Comparison of ENCODE assay signal across 10 mouse cellular contexts in the genomic region with DNA sequence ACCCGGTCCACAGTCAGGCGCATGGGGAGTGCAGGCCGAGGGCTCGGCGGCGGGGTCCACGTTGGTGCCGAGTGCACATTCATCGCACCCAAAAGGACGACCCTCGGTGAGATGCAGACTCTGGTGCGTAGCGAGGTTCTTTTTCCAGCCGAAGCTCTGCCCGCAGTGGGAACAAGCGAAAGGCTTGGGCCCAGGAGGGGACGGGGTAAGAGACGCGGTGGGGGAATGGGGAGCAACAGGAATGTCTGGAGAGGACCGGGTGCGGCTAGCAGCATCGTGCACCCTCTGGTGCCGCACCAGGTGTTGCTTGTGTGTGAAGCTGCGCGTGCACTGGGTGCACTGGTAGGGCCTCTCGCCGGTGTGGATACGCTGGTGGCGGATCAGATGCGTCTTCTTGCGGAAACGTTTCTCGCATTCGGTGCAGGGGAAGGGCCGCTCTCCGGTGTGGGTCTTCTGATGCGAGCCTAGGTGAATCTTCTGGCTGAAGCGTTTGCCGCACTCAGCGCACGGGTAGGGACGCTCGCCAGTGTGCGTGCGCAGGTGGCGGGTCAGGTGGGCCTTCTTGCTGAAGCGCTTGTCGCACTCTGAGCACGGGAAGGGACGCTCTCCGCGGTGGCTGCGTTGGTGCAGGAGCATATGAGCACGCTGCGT. TPM values are rescaled to one million over a fixed set of nuclear protein-coding genes. Genes with fewer than 3 reads are reported as not detected.
DNase-seq lines count a peak whose midpoint lies in the region; ATAC-seq lines count a peak whose summit lies in the region.
"Had no signal": no experiment of that assay in that cellular context is flagged by ENCODE, and none has a peak within 500 bp of the region (broad histone marks: within the 10 kb centered on the region; RNA-seq: fewer than 3 reads in every experiment).

No protein-coding gene starts in this region.

- ATAC-seq in forebrain, embryonic 12.5 days (ENCODE audit: low FRiP score), result 0 out of 2 replicates have a peak, but pooled peaks have one; percentile 9
- no peak for ATAC-seq in limb, embryonic 13.5 days (ENCODE audit: low FRiP score, low read depth)
- no peak for ATAC-seq in erythroid progenitor cell, adult 5-6 weeks (replicated peaks; ENCODE audit: low FRiP score, poor library complexity, severe bottlenecking)

- H3K4me3 ChIP-seq in forebrain, embryonic 12.5 days (replicated peaks), result peak overlapping the region; percentile 23
- peak overlapping the region; percentile 14; the same call in 1 of the 2 replicates for H3K4me3 ChIP-seq in limb, embryonic 13.5 days

- H3K27me3 ChIP-seq in forebrain, embryonic 12.5 days, result peaks cover 39% of the 10 kb centered on the region
- H3K27me3 ChIP-seq in limb, embryonic 13.5 days, result peaks cover 33% of the 10 kb centered on the region

- no peak overlapping the region for H3K9ac ChIP-seq in forebrain, embryonic 12.5 days
- H3K9ac ChIP-seq in limb, embryonic 13.5 days, result no peak overlapping the region; the same call in 1 of the 2 replicates

- H3K4me1 ChIP-seq in forebrain, embryonic 12.5 days, result peaks cover 38% of the 10 kb centered on the region
- peaks cover 64% of the 10 kb centered on the region for H3K4me1 ChIP-seq in limb, embryonic 13.5 days

- H3K4me2 ChIP-seq in forebrain, embryonic 12.5 days, result peak overlapping the region; percentile 38
- H3K4me2 ChIP-seq in limb, embryonic 13.5 days (replicated peaks), result peak overlapping the region; percentile 15

- 12% methylated on average over 55 of the region's 55 CpGs for WGBS in forebrain, embryonic 12.5 days
- WGBS in limb, embryonic 13.5 days, result 28% methylated on average over 55 of the region's 55 CpGs

- H3K9me3 ChIP-seq in forebrain, embryonic 12.5 days, result no peaks in the 10 kb centered on the region
- no peaks in the 10 kb centered on the region for H3K9me3 ChIP-seq in limb, embryonic 13.5 days

- peak; percentile 51 for DNase-seq in embryo, embryonic 10 days (ENCODE audit: low spot score)
- DNase-seq in embryo, embryonic 10.5 days (ENCODE audit: low spot score), result no peak
- DNase-seq in ES-CJ7 (ENCODE audit: low read depth, low spot score), result peak; percentile 82
- DNase-seq in layer of hippocampus, adult 8-10 months (ENCODE audit: low spot score in 2 of 2), result no peak
- DNase-seq in gastrocnemius, postnatal 4 days (ENCODE audit: low spot score in 2 of 2), result no peak
- DNase-seq: adrenal gland, postnatal 14 days; heart, postnatal 4 days had no signal

- peaks cover 39% of the 10 kb centered on the region for H3K36me3 ChIP-seq in forebrain, embryonic 12.5 days (replicated peaks)
- peaks cover 64% of the 10 kb centered on the region for H3K36me3 ChIP-seq in limb, embryonic 13.5 days

- H3K27ac ChIP-seq in forebrain, embryonic 12.5 days, result no peak overlapping the region
- H3K27ac ChIP-seq in limb, embryonic 13.5 days, result no peak overlapping the region

RNA-seq across cellular contexts. Expression of gene Zfp467, which starts 7.0 kb away (rescaled TPM):
- 22.1 and 22.7 TPM in 2 replicates for polyA plus RNA-seq in forebrain, embryonic 12.5 days (2016; fragmentation: Nextera tagmentation; extraction: Ambion mirVana)
- 23.0 and 24.7 TPM in 2 replicates for polyA plus RNA-seq in limb, embryonic 13.5 days (2015; fragmentation: Nextera tagmentation; extraction: Ambion mirVana)
- 1.3 TPM in 1 of 2 replicates, not detected in the other for total RNA-seq in erythroid progenitor cell, adult 5-6 weeks (2015; ENCODE audit: low replicate concordance)
- total RNA-seq in erythroid progenitor cell, adult 5-6 weeks (2017; ENCODE audit: low replicate concordance), result 5.0 TPM in 1 of 2 replicates, not detected in the other
- 10 to 100 TPM; 24.6 to 32.2 (median 28.2) TPM for total RNA-seq in layer of hippocampus, adult 8-10 months (2022)
- 10 to 100 TPM; 14.3 to 19.7 TPM for total RNA-seq in gastrocnemius, postnatal 4 days (2021)

RNA-seq across cellular contexts. Expression of gene Sspo, which starts 9.4 kb away (rescaled TPM):
- 0.40 and 0.53 TPM in 2 replicates for polyA plus RNA-seq in forebrain, embryonic 12.5 days (2016; fragmentation: Nextera tagmentation; extraction: Ambion mirVana)
- polyA plus RNA-seq in limb, embryonic 13.5 days (2015; fragmentation: Nextera tagmentation; extraction: Ambion mirVana), result 0.23 and 0.47 TPM in 2 replicates
- total RNA-seq in erythroid progenitor cell, adult 5-6 weeks (2015; ENCODE audit: low replicate concordance), result not detected in 2 replicates
- not detected in 2 replicates for total RNA-seq in erythroid progenitor cell, adult 5-6 weeks (2017; ENCODE audit: low replicate concordance)
- 1 to 10 TPM in 3 of 4 experiments, under 1 TPM in 1; 0.39 to 2.1 (median 1.2) TPM for total RNA-seq in layer of hippocampus, adult 8-10 months (2022)
- total RNA-seq in gastrocnemius, postnatal 4 days (2021), result under 1 TPM; 0.34 to 0.44 TPM

RNA-seq across cellular contexts. Expression of gene Krba1, which starts 43.2 kb away (rescaled TPM):
- 27.2 and 28.1 TPM in 2 replicates for polyA plus RNA-seq in forebrain, embryonic 12.5 days (2016; fragmentation: Nextera tagmentation; extraction: Ambion mirVana)
- 25.4 and 29.5 TPM in 2 replicates for polyA plus RNA-seq in limb, embryonic 13.5 days (2015; fragmentation: Nextera tagmentation; extraction: Ambion mirVana)
- 1.3 TPM in 1 of 2 replicates, not detected in the other for total RNA-seq in erythroid progenitor cell, adult 5-6 weeks (2015; ENCODE audit: low replicate concordance)
- total RNA-seq in erythroid progenitor cell, adult 5-6 weeks (2017; ENCODE audit: low replicate concordance), result 1.7 and 2.2 TPM in 2 replicates
- total RNA-seq in layer of hippocampus, adult 8-10 months (2022), result 10 to 100 TPM; 36.8 to 51.8 (median 42.4) TPM
- 10 to 100 TPM; 16.6 to 19.7 TPM for total RNA-seq in gastrocnemius, postnatal 4 days (2021)

Comparison
In these comparisons a context has a peak if more than half of its experiments do, and no peak if none do; other contexts are left out.
1. DNase-seq: peak in embryo, embryonic 10 days (single experiment) and ES-CJ7 (single experiment); none in embryo, embryonic 10.5 days (single experiment), layer of hippocampus, adult 8-10 months (0 of 2) and gastrocnemius, postnatal 4 days (0 of 2).
2. RNA of gene Krba1, which starts 43.2 kb away (total RNA-seq): 36.8 to 51.8 TPM in layer of hippocampus, adult 8-10 months and 16.6 to 19.7 TPM in gastrocnemius, postnatal 4 days; 1.3 to 2.2 TPM in erythroid progenitor cell, adult 5-6 weeks; every median in the first group is over 4 times any median in the second.